Mouse (Mus musculus): Measurements from ENCODE around the gene H2al1n. TPM values are rescaled to one million over a fixed set of nuclear protein-coding genes. Genes with fewer than 3 reads are reported as not detected.

Gene H2al1n
- total and polyA plus RNA-seq, 3 experiments = not detected

GRCm38 (mm10) chrX:14229218-14229617 lies 18.3 kb downstream of the H2al1n start:
- no peak overlapping the region for H3K4me3 ChIP-seq (ENCODE audit: control insufficient read depth in 1 of 2, insufficient read depth in 1 of 2, low read depth in 2 of 2, low read length in 2 of 2)
- no peaks in the 10 kb centered on the region for H3K36me3 ChIP-seq (ENCODE audit: control insufficient read depth in 1 of 2, insufficient read depth in 2 of 2, low read length in 2 of 2)
- no peak for TF ChIP-seq EP300 (IDR thresholded peaks at IDR 0.05; ENCODE audit: low read depth in 1 of 2, low read length in 2 of 2)
- H3K27ac ChIP-seq (ENCODE audit: control insufficient read depth, low read depth, low read length) = no peak overlapping the region
- H3K27me3 ChIP-seq (ENCODE audit: control insufficient read depth in 1 of 2, insufficient read depth in 2 of 2, low read length in 2 of 2) = no peaks in the 10 kb centered on the region
- H3K9ac ChIP-seq (ENCODE audit: control insufficient read depth, low read depth, low read length, poor library complexity, severe bottlenecking) = no peak overlapping the region
- H3K4me1 ChIP-seq (ENCODE audit: control insufficient read depth in 1 of 2, insufficient read depth in 2 of 2, low read length in 2 of 2) = no peaks in the 10 kb centered on the region
- no peaks in the 10 kb centered on the region for H3K79me2 ChIP-seq (ENCODE audit: control insufficient read depth, insufficient read depth, low read length, poor library complexity)
- H3K9me3 ChIP-seq (replicated peaks; ENCODE audit: insufficient read depth, low read length) = no peaks in the 10 kb centered on the region
- DNase-seq (ENCODE audit: low read depth, low spot score) = no peak

GRCm38 (mm10) chrX:14259597-14260239 lies 48.8 kb downstream of the H2al1n start:
- Histone ChIP-seq H3K79me2 (ENCODE audit: control insufficient read depth, insufficient read depth, low read length, poor library complexity) (no peaks in the 10 kb centered on the region), H3K4me1 (ENCODE audit: control insufficient read depth in 1 of 2, insufficient read depth in 2 of 2, low read length in 2 of 2) (no peaks in the 10 kb centered on the region), H3K9me3 (replicated peaks; ENCODE audit: insufficient read depth, low read length) (no peaks in the 10 kb centered on the region), H3K9ac (ENCODE audit: control insufficient read depth, low read depth, low read length, poor library complexity, severe bottlenecking) (no peak overlapping the region), H3K4me3 (ENCODE audit: control insufficient read depth in 1 of 2, insufficient read depth in 1 of 2, low read depth in 2 of 2, low read length in 2 of 2) (no peak overlapping the region), H3K36me3 (ENCODE audit: control insufficient read depth in 1 of 2, insufficient read depth in 2 of 2, low read length in 2 of 2) (no peaks in the 10 kb centered on the region), H3K27me3 (ENCODE audit: control insufficient read depth in 1 of 2, insufficient read depth in 2 of 2, low read length in 2 of 2) (no peaks in the 10 kb centered on the region), H3K27ac (ENCODE audit: control insufficient read depth, low read depth, low read length) (no peak overlapping the region)
- no peak for DNase-seq (ENCODE audit: low read depth, low spot score)
- TF ChIP-seq HCFC1 (IDR thresholded peaks at IDR 0.05; ENCODE audit: low read depth, low read length) = no peak
- TF ChIP-seq POLR2A (IDR thresholded peaks at IDR 0.05; ENCODE audit: control insufficient read depth in 1 of 2, insufficient read depth in 1 of 2, low read depth in 1 of 2, low read length in 2 of 2, poor library complexity in 1 of 2) = no peak
- TF ChIP-seq TAL1 (IDR thresholded peaks at IDR 0.05; ENCODE audit: low read length) = no peak
- no peak for TF ChIP-seq MEF2A (IDR thresholded peaks at IDR 0.05; ENCODE audit: extremely low read depth, insufficient replicate concordance, low read depth, low read length, poor library complexity, severe bottlenecking)
- no peak for TF ChIP-seq MYB (IDR thresholded peaks at IDR 0.05; ENCODE audit: low read depth, low read length)
- TF ChIP-seq E2F4 (IDR thresholded peaks at IDR 0.05; ENCODE audit: borderline replicate concordance, low read depth, low read length) = no peak
- TF ChIP-seq POLR2AphosphoS2 (IDR thresholded peaks at IDR 0.05; ENCODE audit: low read length) = no peak
- TF ChIP-seq ZMIZ1 (IDR thresholded peaks at IDR 0.05; ENCODE audit: low read depth, low read length) = no peak

All from MEL (cell line).